Mouse (Mus musculus) cerebellum, adult 18-20 months (tissue): Measurements from ENCODE around the gene Zfp683.

Source experiments
- DNase-seq, 2 experiments: peaks; one replicate each; pipeline ENCODE4 v3.0.0; 2021

Zfp683 gene

GRCm38 (mm10) chr4:134052560-134052959 is 1.1 kb upstream of the Zfp683 start:
- peak; percentile 70 to 73 for DNase-seq

- no peak for DNase-seq
These were observed 4.6 kb downstream of the Zfp683 start for GRCm38 (mm10) chr4:134058166-134058715.

- no peak for DNase-seq
These were observed 5.3 kb downstream of the Zfp683 start for GRCm38 (mm10) chr4:134058908-134059307.

- no peak for DNase-seq
These were observed 6.7 kb downstream of the Zfp683 start, which contains the start of gene Crybg2 for GRCm38 (mm10) chr4:134060135-134060865. Crybg2 (plus strand) TSS chr4:134060815.

- no peak for DNase-seq
These were observed 7.7 kb downstream of the Zfp683 start for GRCm38 (mm10) chr4:134061166-134061830.

- no peak for DNase-seq
These were observed 8.4 kb downstream of the Zfp683 start for GRCm38 (mm10) chr4:134061944-134062446.

- no peak for DNase-seq
These were observed 8.9 kb downstream of the Zfp683 start for GRCm38 (mm10) chr4:134062561-134062960.

- no peak for DNase-seq
These were observed 11.9 kb downstream of the Zfp683 start for GRCm38 (mm10) chr4:134065431-134066004.

- DNase-seq: no peak
These were observed 13.7 kb downstream of the Zfp683 start for GRCm38 (mm10) chr4:134067383-134067782.

- no peak for DNase-seq
These were observed 14.4 kb downstream of the Zfp683 start for GRCm38 (mm10) chr4:134067833-134068544.

GRCm38 (mm10) chr4:134068793-134069580 is 15.3 kb downstream of the Zfp683 start:
- no peak for DNase-seq

- DNase-seq: peak; percentile 30 to 39
These were observed 25.1 kb downstream of the Zfp683 start for GRCm38 (mm10) chr4:134078694-134079093.

- no peak for DNase-seq
These were observed 27.0 kb downstream of the Zfp683 start for GRCm38 (mm10) chr4:134080674-134081073.

GRCm38 (mm10) chr4:134081730-134082386 is 28.2 kb downstream of the Zfp683 start:
- DNase-seq: peak; percentile 52 to 59

- no peak for DNase-seq
These were observed 28.8 kb downstream of the Zfp683 start for GRCm38 (mm10) chr4:134082460-134082859.

- DNase-seq: no peak
These were observed 31.4 kb downstream of the Zfp683 start for GRCm38 (mm10) chr4:134084999-134085398.

- peak; percentile 62 to 64 for DNase-seq
These were observed 33.8 kb downstream of the Zfp683 start for GRCm38 (mm10) chr4:134087412-134087811.

GRCm38 (mm10) chr4:134089029-134089428 is 35.4 kb downstream of the Zfp683 start:
- DNase-seq: no peak

- no peak for DNase-seq
These were observed 37.0 kb downstream of the Zfp683 start for GRCm38 (mm10) chr4:134090521-134091224.

GRCm38 (mm10) chr4:134091225-134091529 is 37.5 kb downstream of the Zfp683 start:
- DNase-seq: no peak
